Mouse (Mus musculus) myocyte (in vitro differentiated cells): ENCODE measurements around the gene Vps45.

ENCODE experiments used
- CEBPB ChIP-seq: IDR thresholded peaks from 2 replicates; pipeline ENCODE4 v1.6.1; 2011; ENCODE audit warnings: mild to moderate bottlenecking, moderate library complexity; ENCODE audit not compliant: poor library complexity, insufficient read depth, severe bottlenecking
- E2F4 ChIP-seq: IDR thresholded peaks from one replicate; pipeline ENCODE4 v1.6.1; 2011; ENCODE audit warnings: mild to moderate bottlenecking, control low read depth, moderate library complexity; ENCODE audit not compliant: insufficient read depth
- MAX ChIP-seq: IDR thresholded peaks from one replicate; pipeline ENCODE4 v1.6.1; 2011; ENCODE audit warnings: low read depth, mild to moderate bottlenecking, control low read depth
- MYOD1 ChIP-seq, 3 experiments: IDR thresholded peaks; one replicate each; pipeline ENCODE4 v1.6.1; 2011; ENCODE audit warnings: control low read depth in 2 of 3, low read depth in 2 of 3, mild to moderate bottlenecking in 2 of 3, moderate library complexity in 1 of 3; ENCODE audit not compliant: insufficient read length in 2 of 3, control insufficient read depth in 1 of 3
- MYOG ChIP-seq, 3 experiments: IDR thresholded peaks; one replicate each; pipeline ENCODE4 v1.6.1; 2011; ENCODE audit warnings: control low read depth in 2 of 3, low read depth in 2 of 3, mild to moderate bottlenecking in 2 of 3; ENCODE audit not compliant: insufficient read length in 2 of 3, control insufficient read depth in 1 of 3, insufficient read depth in 1 of 3
- POLR2A ChIP-seq: IDR thresholded peaks from one replicate; pipeline ENCODE4 v1.6.1; 2011; ENCODE audit warnings: low read depth, mild to moderate bottlenecking, control low read depth, moderate library complexity; ENCODE audit not compliant: insufficient read length
- POLR2AphosphoS2 ChIP-seq: IDR thresholded peaks from one replicate; pipeline ENCODE4 v1.6.1; 2011; ENCODE audit warnings: low read depth, control low read depth; ENCODE audit not compliant: insufficient read length
- REST ChIP-seq: IDR thresholded peaks from one replicate; pipeline ENCODE4 v1.6.1; 2011; ENCODE audit warnings: mild to moderate bottlenecking, control low read depth, moderate library complexity; ENCODE audit not compliant: insufficient read depth, insufficient read length
- SRF ChIP-seq: IDR thresholded peaks from one replicate; pipeline ENCODE4 v1.6.1; 2011; ENCODE audit warnings: low read depth; ENCODE audit not compliant: control insufficient read depth, insufficient read length
- TCF12 ChIP-seq: IDR thresholded peaks from one replicate; pipeline ENCODE4 v1.6.1; 2011; ENCODE audit warnings: mild to moderate bottlenecking, control low read depth; ENCODE audit not compliant: poor library complexity, insufficient read depth, severe bottlenecking
- TCF3 ChIP-seq: IDR thresholded peaks from one replicate; pipeline ENCODE4 v1.6.1; 2011; ENCODE audit warnings: low read depth, control low read depth; ENCODE audit not compliant: insufficient read length
- USF1 ChIP-seq: IDR thresholded peaks from one replicate; pipeline ENCODE4 v1.6.1; 2011; ENCODE audit warnings: low read depth, mild to moderate bottlenecking, control low read depth, moderate library complexity

GRCm38 (mm10) chr3:95978265-95978664, 80.0 kb downstream of the Vps45 start:
- no peak for TF ChIP-seq TCF12
- no peak for TF ChIP-seq POLR2A
- TF ChIP-seq MYOD1 (IDR thresholded peaks at IDR 0.05; ENCODE audit: control insufficient read depth in 1 of 3, insufficient read length in 2 of 3, low read depth in 2 of 3) = no peak
- no peak for TF ChIP-seq POLR2AphosphoS2
- no peak for TF ChIP-seq CEBPB
- no peak for TF ChIP-seq E2F4
- TF ChIP-seq USF1 = no peak
- TF ChIP-seq MAX = no peak
- no peak for TF ChIP-seq SRF
- no peak for TF ChIP-seq MYOG (IDR thresholded peaks at IDR 0.05; ENCODE audit: control insufficient read depth in 1 of 3, insufficient read depth in 1 of 3, insufficient read length in 2 of 3, low read depth in 2 of 3)
- no peak for TF ChIP-seq TCF3
- no peak for TF ChIP-seq REST
